Mouse (Mus musculus) lung, postnatal 0 days (tissue): Measurements from ENCODE around the gene Limk1. TPM values are rescaled to one million over a fixed set of nuclear protein-coding genes. Genes with fewer than 3 reads are reported as not detected.
"Not testable (repeated sequence)": the region's sequence is repeated elsewhere in the genome, so short reads cannot be mapped to it uniquely, and the experiment has no call there.

ENCODE experiments used
- ATAC-seq: fragments of 200-750 bp; cut with Nextera tagmentation; 2 replicates; pipeline ENCODE4 v1.8.0; 2017; ENCODE audit warnings: moderate library complexity
- DNase-seq: peaks from one replicate; pipeline ENCODE4 v3.0.0-alpha.2; 2016; ENCODE audit warnings: low spot score
- H3K27ac ChIP-seq: fragments of 300-500 bp; sonication (generic); 2 replicates; pipeline ENCODE4 v1.5.1; 2014; ENCODE audit warnings: antibody characterized with exemption, mild to moderate bottlenecking, low read length, mixed read lengths
- H3K27me3 ChIP-seq: fragments of 300-500 bp; sonication (generic); replicated peaks from 2 replicates; pipeline ENCODE4 v1.6.1; 2014; ENCODE audit warnings: low read length, mixed read lengths; ENCODE audit not compliant: insufficient read depth
- H3K36me3 ChIP-seq: fragments of 300-500 bp; sonication (generic); 2 replicates; pipeline ENCODE4 v1.6.1; 2014; ENCODE audit warnings: low read length, mixed read lengths; ENCODE audit not compliant: insufficient read depth
- H3K4me1 ChIP-seq: fragments of 300-500 bp; sonication (generic); 2 replicates; pipeline ENCODE4 v1.6.1; 2014; ENCODE audit warnings: antibody characterized with exemption, low read depth, low read length, mixed read lengths; ENCODE audit not compliant: insufficient read depth
- H3K4me2 ChIP-seq: fragments of 300-500 bp; sonication (generic); replicated peaks from 2 replicates; pipeline ENCODE4 v1.6.1; 2014; ENCODE audit warnings: low read depth, mild to moderate bottlenecking, low read length, moderate library complexity, mixed read lengths
- H3K4me3 ChIP-seq: fragments of 300-500 bp; sonication (generic); 2 replicates; pipeline ENCODE4 v1.5.1; 2014; ENCODE audit warnings: low read depth, low read length
- H3K9ac ChIP-seq: fragments of 300-500 bp; sonication (generic); replicated peaks from 2 replicates; pipeline ENCODE4 v1.6.1; 2014; ENCODE audit warnings: low read depth, mild to moderate bottlenecking
- H3K9me3 ChIP-seq: fragments of 300-500 bp; sonication (generic); 2 replicates; pipeline ENCODE4 v1.6.1; 2016; ENCODE audit warnings: low read length, mixed read lengths
- CTCF ChIP-seq: IDR thresholded peaks from 2 replicates; pipeline ENCODE4 v1.5.1; 2016; ENCODE audit warnings: antibody characterized with exemption, mild to moderate bottlenecking
- EP300 ChIP-seq: IDR thresholded peaks from 2 replicates; pipeline ENCODE4 v1.6.1; 2016; ENCODE audit warnings: antibody characterized with exemption, mild to moderate bottlenecking, control low read depth
- WGBS: fragments of 180-500 bp; shearing (Covaris S2); extraction: QIAGEN DNeasy Blood & Tissue Kit; methylation state at CpG from one replicate; pipeline ENCODE4 v1.1.7; 2014; 5-methylcytosine and 5-hydroxymethylcytosine counted together
- polyA plus RNA-seq: library from polyadenylated mRNA; unstranded; fragments of >200 nt; fragmentation: Nextera tagmentation; extraction: Ambion mirVana; gene quantifications from 2 replicates; pipeline ENCODE4 v1.2.1, GENCODE M21; 2015

The Limk1 gene
- polyA plus RNA-seq, 1 experiment from 2014 or later, result 10.2 TPM

DNA sequence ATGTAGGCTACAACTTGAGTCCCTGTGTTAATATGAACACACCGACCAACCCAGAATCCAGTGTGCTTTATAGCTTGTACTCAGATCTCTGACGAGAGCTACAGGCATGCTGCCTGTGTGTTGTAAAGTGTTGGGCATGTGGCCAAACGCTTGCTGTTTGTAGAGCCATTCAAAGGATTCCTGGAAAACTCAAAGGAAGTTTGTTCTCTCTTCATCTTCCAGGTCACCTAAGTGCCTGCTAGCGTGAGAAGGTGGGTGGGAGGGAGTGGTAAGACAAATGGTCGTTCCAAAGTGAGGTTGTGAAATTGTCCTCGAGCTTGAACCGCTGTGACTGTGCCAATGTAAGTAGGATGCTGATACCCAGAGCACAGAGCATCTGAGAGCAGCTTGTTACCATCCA, 36.4 kb downstream of the Limk1 start:
- ATAC-seq, result peak; percentile 92
- Histone ChIP-seq H3K36me3 (no peaks in the 10 kb centered on the region), H3K4me1 (peaks cover 4% of the 10 kb centered on the region; the same call in 1 of the 2 replicates), H3K4me3 (no peak overlapping the region), H3K27ac (peak overlapping the region; percentile 73; the same call in 1 of the 2 replicates), H3K4me2 (no peak overlapping the region), H3K9me3 (no peaks in the 10 kb centered on the region), H3K9ac (no peak overlapping the region), H3K27me3 (no peaks in the 10 kb centered on the region)
- TF ChIP-seq CTCF (no peak), EP300 (peak; percentile 99)
- DNase-seq, result peak; percentile 97
- 7% methylated on average over 7 of the region's 7 CpGs for WGBS

- WGBS, result 44% methylated on average over 4 of the region's 5 CpGs
- no peak for ATAC-seq
- Histone ChIP-seq H3K9ac (no peak overlapping the region), H3K4me2 (no peak overlapping the region), H3K27ac (no peak overlapping the region), H3K9me3 (no peaks in the 10 kb centered on the region), H3K36me3 (no peaks in the 10 kb centered on the region), H3K27me3 (no peaks in the 10 kb centered on the region), H3K4me3 (no peak overlapping the region), H3K4me1 (peaks cover 4% of the 10 kb centered on the region; the same call in 1 of the 2 replicates)
- peak; percentile 37 for DNase-seq
- peak; percentile 72 for TF ChIP-seq CTCF
- TF ChIP-seq EP300, result no peak
Measured at GRCm38 (mm10) chr5:134650926-134651325, 37.5 kb downstream of the Limk1 start.

- not testable (repeated sequence) for H3K27me3 ChIP-seq, ATAC-seq, H3K4me3 ChIP-seq, H3K4me2 ChIP-seq, H3K36me3 ChIP-seq, H3K9me3 ChIP-seq, H3K9ac ChIP-seq
- H3K27ac ChIP-seq, result peak overlapping the region; percentile 43; the same call in 1 of the 2 replicates
- 77% methylated on average over 2 of the region's 4 CpGs for WGBS
- peaks cover 14% of the 10 kb centered on the region; the same call in 1 of the 2 replicates for H3K4me1 ChIP-seq
- peak; percentile 40 for DNase-seq
Measured at GRCm38 (mm10) chr5:134648976-134649375, 39.4 kb downstream of the Limk1 start.

- WGBS, result 80% methylated on average over 2 of the region's 2 CpGs
- Histone ChIP-seq H3K36me3 (no peaks in the 10 kb centered on the region), H3K4me2 (no peak overlapping the region), H3K27ac (no peak overlapping the region), H3K4me3 (no peak overlapping the region), H3K27me3 (no peaks in the 10 kb centered on the region), H3K9me3 (no peaks in the 10 kb centered on the region), H3K4me1 (peaks cover 11% of the 10 kb centered on the region), H3K9ac (no peak overlapping the region)
- ATAC-seq (no peak), DNase-seq (no peak)
- TF ChIP-seq EP300 (no peak), CTCF (no peak)
Measured at GRCm38 (mm10) chr5:134647394-134647793, 41.0 kb downstream of the Limk1 start.

GRCm38 (mm10) chr5:134646461-134646860, 41.9 kb downstream of the Limk1 start:
- 81% methylated on average over 4 of the region's 4 CpGs for WGBS
- Histone ChIP-seq H3K9me3 (no peaks in the 10 kb centered on the region), H3K9ac (no peak overlapping the region), H3K27ac (no peak overlapping the region), H3K4me2 (no peak overlapping the region), H3K4me1 (peaks cover 11% of the 10 kb centered on the region), H3K4me3 (no peak overlapping the region), H3K27me3 (no peaks in the 10 kb centered on the region), H3K36me3 (no peaks in the 10 kb centered on the region)
- TF ChIP-seq EP300 (no peak), CTCF (peak; percentile 33)
- DNase-seq (no peak), ATAC-seq (no peak)

GRCm38 (mm10) chr5:134644643-134645118, 43.7 kb downstream of the Limk1 start:
- no peaks in the 10 kb centered on the region for H3K36me3 ChIP-seq
- TF ChIP-seq CTCF, result peak; percentile 54
- TF ChIP-seq EP300, result peak; percentile 100
- WGBS, result 2% methylated on average over 8 of the region's 8 CpGs
- DNase-seq (peak; percentile 99), ATAC-seq (peak; percentile 97)
- peaks cover 11% of the 10 kb centered on the region for H3K4me1 ChIP-seq
- H3K4me2 ChIP-seq, result no peak overlapping the region
- peak overlapping the region; percentile 95 for H3K27ac ChIP-seq
- H3K9me3 ChIP-seq, result no peaks in the 10 kb centered on the region
- no peaks in the 10 kb centered on the region for H3K27me3 ChIP-seq
- H3K9ac ChIP-seq, result no peak overlapping the region
- no peak overlapping the region for H3K4me3 ChIP-seq

GRCm38 (mm10) chr5:134644121-134644520, 44.3 kb downstream of the Limk1 start:
- TF ChIP-seq EP300, result no peak
- peak; percentile 60 for TF ChIP-seq CTCF
- ATAC-seq (peak; percentile 14; the same call in 1 of the 2 replicates), DNase-seq (peak; percentile 56)
- 70% methylated on average over 1 of the region's 1 CpGs for WGBS
- Histone ChIP-seq H3K9me3 (no peaks in the 10 kb centered on the region), H3K27ac (peak overlapping the region; percentile 95), H3K27me3 (no peaks in the 10 kb centered on the region), H3K4me3 (no peak overlapping the region), H3K4me2 (no peak overlapping the region), H3K4me1 (peaks cover 11% of the 10 kb centered on the region), H3K9ac (no peak overlapping the region), H3K36me3 (no peaks in the 10 kb centered on the region)
